Mouse (Mus musculus) cortical plate, adult 2 months (tissue): ENCODE data around the gene Ppp1r9b. TPM values are rescaled to one million over a fixed set of nuclear protein-coding genes. Genes with fewer than 3 reads are reported as not detected.

Experiments
- H3K27ac ChIP-seq: fragments of 200-500 bp; 2 replicates; pipeline ENCODE4 v1.5.1; 2012; ENCODE audit warnings: low read length, control low read depth, inconsistent platforms; ENCODE audit not compliant: insufficient read depth
- H3K4me1 ChIP-seq: fragments of 200-500 bp; 2 replicates; pipeline ENCODE4 v1.6.1; 2011; ENCODE audit warnings: low read length; ENCODE audit not compliant: control insufficient read depth, insufficient read depth
- H3K4me3 ChIP-seq: fragments of 200-500 bp; 2 replicates; pipeline ENCODE4 v1.5.1; 2011; ENCODE audit warnings: mild to moderate bottlenecking, low read length, control low read depth; ENCODE audit not compliant: insufficient read depth
- CTCF ChIP-seq: fragments of 200-500 bp; IDR thresholded peaks from 2 replicates; pipeline ENCODE4 v1.5.1; 2011; ENCODE audit warnings: mild to moderate bottlenecking, control low read depth, low read length; ENCODE audit not compliant: insufficient read depth; ENCODE audit errors: extremely low read depth
- POLR2A ChIP-seq: fragments of 200-500 bp; IDR thresholded peaks from 2 replicates; pipeline ENCODE4 v1.6.1; 2011; ENCODE audit warnings: mild to moderate bottlenecking, low read length, control low read depth; ENCODE audit not compliant: insufficient read depth; ENCODE audit errors: extremely low read depth
- polyA plus RNA-seq: library from polyadenylated mRNA; depleted of rRNA; stranded (reverse); fragments of >200 nt; gene quantifications from 2 replicates; pipeline ENCODE4 v1.2.3, GENCODE M21; 2012

The Ppp1r9b gene
- polyA plus RNA-seq, 1 experiment, result 284 TPM

DNA sequence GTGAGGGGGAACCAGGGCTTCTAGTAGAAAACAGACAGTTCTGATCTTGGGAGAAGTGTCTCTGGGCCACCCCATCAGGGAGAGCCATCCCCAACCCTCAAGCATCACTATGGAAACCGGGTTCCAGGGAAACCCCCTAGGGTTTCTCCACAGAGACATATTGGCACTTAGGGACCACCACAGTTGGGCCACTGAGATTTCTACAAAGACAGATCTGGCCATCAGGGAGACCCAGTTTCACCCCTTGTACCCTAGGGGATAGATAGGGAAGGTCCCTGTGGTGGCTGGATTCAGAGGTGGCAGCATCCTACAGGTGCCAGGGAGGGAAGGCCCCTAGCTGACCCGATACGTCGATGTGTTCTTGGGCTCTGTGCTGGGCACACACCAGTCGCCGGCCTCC lies 36.0 kb downstream of the Ppp1r9b start:
- no peaks in the 10 kb centered on the region; the same call in 1 of the 2 replicates for H3K4me1 ChIP-seq
- H3K27ac ChIP-seq, result no peak overlapping the region
- TF ChIP-seq POLR2A (no peak), CTCF (no peak)

DNA sequence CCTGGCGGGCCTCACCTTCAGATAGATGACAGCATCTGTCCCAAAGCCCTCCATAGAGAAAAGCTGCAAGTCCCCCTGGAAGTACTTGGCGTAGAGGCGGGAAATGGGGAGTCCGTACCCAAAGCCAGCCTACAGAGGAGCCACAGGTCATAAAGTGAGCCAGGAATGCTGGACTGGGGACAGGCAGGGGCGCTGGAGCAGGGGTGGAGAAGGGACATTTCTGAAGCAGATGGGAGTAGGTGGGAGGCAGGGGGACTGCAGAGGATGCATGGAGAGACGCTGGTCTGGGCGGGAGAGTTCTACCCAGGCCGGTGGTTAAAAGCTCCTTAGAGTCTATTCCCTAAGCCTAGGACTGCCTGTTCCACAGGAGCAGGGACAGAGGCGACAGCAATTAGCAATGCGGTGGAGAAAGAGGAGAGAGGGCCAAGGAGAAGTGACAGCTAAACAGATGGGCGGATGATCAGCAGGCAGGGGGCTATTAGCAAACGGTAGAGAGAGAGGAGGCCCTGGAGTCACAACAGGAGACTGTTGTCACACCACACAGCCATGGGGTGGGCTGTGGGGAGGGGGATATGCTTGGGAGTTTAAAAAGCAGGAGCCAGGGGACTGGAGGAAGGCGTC lies 37.1 kb downstream of the Ppp1r9b start:
- TF ChIP-seq POLR2A (no peak), CTCF (no peak)
- Histone ChIP-seq H3K4me3 (no peak overlapping the region), H3K27ac (no peak overlapping the region), H3K4me1 (no peaks in the 10 kb centered on the region; the same call in 1 of the 2 replicates)

More for the DNA sequence above, 36.0 kb downstream of the Ppp1r9b start:
- no peak overlapping the region for H3K4me3 ChIP-seq

DNA sequence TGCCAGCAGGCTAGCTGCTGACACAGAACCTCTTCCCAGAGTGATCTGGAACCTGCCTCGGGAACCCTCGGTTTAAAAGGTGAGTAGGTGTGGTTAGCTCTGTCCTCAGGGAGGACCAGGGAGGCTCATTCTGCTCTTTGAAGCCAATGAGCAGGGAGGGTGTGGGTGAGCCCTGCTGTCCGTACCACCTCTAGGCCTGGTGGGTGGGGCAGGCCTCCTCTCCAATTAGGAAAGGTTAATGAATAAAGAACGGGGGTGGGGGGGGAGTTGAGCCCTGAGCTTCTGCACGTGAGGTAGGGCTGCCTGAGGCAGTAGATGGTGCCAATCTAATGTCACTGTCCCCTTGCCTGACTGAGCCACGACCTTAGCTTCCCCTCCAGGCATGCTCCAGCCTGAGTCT lies 42.1 kb downstream of the Ppp1r9b start:
- H3K4me3 ChIP-seq, result no peak overlapping the region
- H3K27ac ChIP-seq, result no peak overlapping the region
- TF ChIP-seq CTCF (no peak), POLR2A (no peak)
- H3K4me1 ChIP-seq, result peaks cover 4% of the 10 kb centered on the region

DNA sequence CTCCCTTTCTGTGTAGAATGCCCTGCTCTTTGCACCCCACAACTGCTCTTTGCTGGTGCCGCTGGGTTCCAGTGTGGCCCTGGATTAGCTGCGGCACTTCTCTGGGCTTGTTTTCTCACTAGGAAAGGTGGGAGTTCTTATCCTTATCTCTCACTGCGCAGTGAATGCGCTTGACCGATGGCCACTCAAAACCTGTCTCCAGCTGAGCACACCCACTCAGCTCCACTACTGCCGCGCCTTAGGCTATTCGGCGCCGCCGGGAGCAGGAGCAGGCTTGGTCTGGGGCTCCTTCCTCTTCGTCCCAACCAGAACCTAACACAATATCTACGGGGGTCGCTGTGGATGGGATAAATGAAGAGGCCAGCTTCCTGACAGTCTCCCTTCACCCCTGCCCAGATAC lies 42.8 kb downstream of the Ppp1r9b start:
- no peak overlapping the region for H3K4me3 ChIP-seq
- H3K4me1 ChIP-seq, result peaks cover 4% of the 10 kb centered on the region
- TF ChIP-seq POLR2A (no peak), CTCF (no peak)
- H3K27ac ChIP-seq, result no peak overlapping the region

DNA sequence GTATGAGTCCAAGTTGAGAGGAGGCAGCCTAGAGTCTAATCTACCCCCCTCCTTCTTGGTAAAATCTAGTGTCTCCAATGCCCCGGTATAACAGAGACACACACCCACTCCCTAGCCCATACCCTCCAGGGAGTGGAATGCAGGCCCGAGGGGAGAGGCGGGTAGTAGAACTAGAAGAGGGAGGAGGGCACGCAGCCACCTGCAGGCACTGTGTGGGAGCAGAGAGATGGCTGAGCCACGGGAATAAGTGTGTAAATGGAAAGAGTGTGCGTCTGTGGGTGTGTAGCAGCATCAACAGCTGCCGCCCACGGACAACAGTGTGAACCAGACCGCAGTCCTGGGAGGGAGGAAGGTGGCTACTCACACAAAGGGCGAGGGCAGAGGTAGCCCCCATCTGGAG lies 44.1 kb downstream of the Ppp1r9b start:
- peaks cover 6% of the 10 kb centered on the region for H3K4me1 ChIP-seq
- TF ChIP-seq POLR2A (no peak), CTCF (no peak)
- no peak overlapping the region for H3K27ac ChIP-seq
- no peak overlapping the region for H3K4me3 ChIP-seq

DNA sequence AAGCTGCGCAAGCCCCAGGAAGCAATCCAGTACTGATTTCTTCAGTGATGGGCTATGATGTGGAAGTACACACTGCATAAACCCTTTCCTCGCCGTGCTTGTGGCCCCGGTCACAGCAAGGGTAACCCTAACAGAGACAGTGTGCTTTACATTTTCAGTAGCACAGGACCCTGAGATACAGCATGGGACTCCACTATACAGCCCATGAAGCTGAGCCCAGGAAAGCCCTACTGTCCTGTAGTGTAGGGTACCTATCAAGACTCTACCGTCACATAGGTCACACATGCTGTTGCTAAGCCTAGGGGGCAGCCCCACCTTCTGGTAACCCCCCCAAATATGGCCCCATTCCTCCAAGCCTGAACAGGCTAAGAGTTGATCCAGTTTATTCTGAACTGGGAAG lies 45.7 kb downstream of the Ppp1r9b start:
- peaks cover 6% of the 10 kb centered on the region for H3K4me1 ChIP-seq
- H3K4me3 ChIP-seq, result no peak overlapping the region
- TF ChIP-seq CTCF (no peak), POLR2A (no peak)
- H3K27ac ChIP-seq, result no peak overlapping the region

DNA sequence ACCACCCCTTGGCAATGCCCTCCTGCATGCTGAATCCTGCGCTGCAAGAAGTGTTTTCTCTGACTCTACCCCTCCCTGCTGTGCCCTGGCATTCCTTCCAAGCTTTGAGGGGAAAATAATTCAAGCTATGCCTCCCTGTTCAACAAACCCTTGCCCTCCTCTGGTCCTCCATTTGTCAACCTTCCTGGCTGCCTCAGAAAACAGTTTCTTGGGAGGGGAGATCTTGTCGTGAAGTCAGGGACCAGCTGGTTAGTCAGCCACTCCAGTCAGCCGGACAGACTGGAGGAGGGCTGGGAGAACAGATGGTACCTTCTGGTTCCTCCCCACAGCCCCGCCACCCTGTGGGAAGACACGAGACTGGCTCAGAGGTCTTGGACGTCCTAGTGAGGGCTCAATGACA lies 46.5 kb downstream of the Ppp1r9b start:
- H3K27ac ChIP-seq, result no peak overlapping the region

DNA sequence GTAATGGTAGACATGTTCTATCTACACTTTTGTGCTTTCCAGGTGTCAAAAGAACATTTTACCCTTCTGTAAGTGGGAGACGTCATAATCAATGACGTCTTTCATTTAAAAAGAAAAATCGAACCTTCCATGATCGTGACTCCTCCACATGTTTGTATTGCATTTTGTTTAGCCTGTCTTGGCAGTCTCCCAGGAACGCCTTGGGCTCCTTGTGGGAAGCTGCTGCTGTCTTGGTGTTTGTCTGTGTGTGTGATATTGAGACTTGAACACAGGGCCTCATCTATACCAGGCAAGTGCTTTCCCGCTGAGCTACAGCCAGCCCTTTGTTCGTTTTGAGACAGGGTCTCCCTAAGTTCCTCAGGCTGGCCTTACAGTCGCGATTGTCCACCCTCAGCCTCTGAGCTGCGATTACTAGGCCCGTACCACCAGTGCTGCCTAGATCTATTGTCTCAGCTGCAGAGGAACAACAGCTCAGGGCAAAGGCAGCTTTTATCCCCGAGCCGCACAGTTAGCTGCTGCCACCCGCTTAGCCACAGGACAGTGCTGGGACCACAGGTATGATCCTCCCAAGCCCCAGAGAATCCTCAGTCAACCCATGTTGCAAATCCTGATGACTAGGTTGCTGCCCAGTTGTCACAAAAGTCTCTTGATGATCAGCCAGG lies 47.5 kb downstream of the Ppp1r9b start:
- Histone ChIP-seq H3K27ac (no peak overlapping the region), H3K4me3 (no peak overlapping the region), H3K4me1 (peaks cover 6% of the 10 kb centered on the region)
- TF ChIP-seq CTCF (no peak), POLR2A (no peak)

More for the DNA sequence above, 46.5 kb downstream of the Ppp1r9b start:
- Histone ChIP-seq H3K4me3 (no peak overlapping the region), H3K4me1 (peaks cover 6% of the 10 kb centered on the region)
- TF ChIP-seq POLR2A (no peak), CTCF (no peak)

DNA sequence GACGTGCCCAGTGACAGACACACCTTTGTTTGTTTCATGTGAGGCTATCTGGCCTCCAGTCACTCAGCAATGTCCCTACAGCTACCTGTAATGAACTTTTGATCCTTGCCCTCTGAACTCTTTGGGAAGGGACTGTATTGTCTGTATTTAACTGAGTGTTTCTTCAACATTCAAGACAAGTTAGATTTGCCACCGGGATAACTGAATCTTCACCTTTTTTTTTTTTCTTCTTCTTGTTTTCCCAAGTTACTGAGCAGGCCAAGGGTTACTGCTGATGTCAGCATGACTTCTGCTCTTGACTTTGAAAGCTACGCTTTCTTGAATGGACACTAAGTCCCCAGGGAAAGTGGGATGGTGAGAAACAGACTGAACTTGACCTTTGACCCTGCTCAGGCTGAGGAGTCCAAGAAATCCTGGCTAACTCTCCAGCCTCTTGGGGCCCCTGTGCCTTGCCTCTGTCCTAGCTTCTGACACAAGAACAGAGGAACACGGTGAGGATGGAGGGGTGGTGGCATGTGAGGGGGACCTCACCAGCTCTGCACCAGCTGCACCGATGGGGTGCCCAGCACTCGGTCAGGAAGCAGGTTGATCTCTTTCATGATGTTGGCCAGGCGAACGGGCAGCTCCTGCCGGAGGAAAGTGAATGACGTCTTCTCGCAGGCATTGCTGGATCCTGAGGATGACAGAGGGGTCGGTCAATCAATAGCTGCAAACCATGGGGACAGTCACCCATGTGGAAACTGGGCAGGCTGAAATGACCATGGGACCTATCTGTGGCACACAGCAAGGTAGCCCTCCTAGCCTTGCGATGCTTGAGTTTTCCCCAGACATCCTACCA lies 48.2 kb downstream of the Ppp1r9b start:
- Histone ChIP-seq H3K4me3 (no peak overlapping the region; the same call in 1 of the 2 replicates), H3K27ac (no peak overlapping the region), H3K4me1 (peaks cover 6% of the 10 kb centered on the region)
- TF ChIP-seq CTCF (no peak), POLR2A (no peak)
